Mouse (Mus musculus): ENCODE data around the gene Crybb3.
"Not testable (repeated sequence)": the region's sequence is repeated elsewhere in the genome, so short reads cannot be mapped to it uniquely, and the experiment has no call there.

Gene Crybb3

DNA sequence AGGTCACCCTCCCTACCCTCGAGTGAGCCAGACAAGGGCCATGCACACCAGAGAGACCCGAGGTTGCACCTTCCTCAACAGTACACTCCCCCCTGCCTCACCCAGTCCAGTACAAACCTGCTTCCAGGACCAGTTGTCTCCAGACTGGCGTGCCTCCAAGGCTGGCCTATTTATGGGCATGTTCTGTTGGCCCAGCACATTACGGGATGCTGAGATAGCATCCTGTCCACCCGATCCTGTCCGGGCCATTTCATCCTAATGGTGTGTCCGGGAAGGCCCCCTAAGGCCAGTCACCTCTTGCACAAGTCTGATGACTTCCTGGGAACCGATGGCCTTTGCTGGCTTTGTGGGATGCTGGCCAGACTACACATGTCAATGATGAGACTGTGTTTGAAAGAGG lies at the start of gene Crybb3:
TSS of gene Crybb3 (minus strand) at position 146 of the 400 bp plus-strand sequence.
- no peak for DNase-seq (ENCODE audit: low spot score in 2 of 2)

DNA sequence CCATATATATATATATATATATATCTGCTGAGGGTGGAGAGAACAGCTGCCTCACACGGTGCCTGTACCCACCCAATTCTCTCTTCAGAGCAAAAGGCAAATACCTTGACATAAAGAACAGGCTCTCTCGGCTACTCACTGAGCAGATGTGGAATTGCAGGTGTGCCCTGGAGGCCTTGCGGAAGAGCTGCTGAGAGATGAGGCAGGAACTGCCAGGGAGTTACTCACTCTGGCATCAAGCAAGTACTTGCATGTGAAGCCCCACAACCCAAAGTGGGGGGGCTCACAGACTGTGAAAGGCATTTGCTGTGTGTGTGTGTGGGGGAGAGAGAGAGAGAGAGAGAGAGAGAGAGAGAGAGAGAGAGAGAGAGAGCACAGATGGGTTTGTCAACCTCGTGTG lies 47.0 kb upstream of the Crybb3 start:
- no peak for DNase-seq (ENCODE audit: low spot score in 2 of 2)

DNA sequence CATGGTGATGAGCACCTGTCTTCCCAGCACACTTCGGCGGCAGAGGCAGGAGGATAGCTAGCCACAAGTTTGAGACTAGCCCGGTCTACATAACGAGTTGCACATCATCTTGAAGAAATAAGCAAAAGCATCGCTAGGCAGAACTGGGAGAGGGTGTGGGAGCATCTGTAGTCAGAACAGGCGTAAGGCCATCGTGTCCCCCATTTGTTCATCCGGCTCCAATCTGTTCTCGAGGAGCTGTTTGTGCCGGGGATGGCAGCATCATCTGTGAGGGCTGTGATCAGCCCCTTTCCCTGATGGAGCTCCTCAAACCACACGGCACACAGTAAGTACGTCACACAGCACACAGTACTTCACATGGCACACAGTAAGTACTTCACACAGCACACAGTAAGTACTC lies 45.1 kb upstream of the Crybb3 start:
- DNase-seq (ENCODE audit: low spot score in 2 of 2): no peak

DNA sequence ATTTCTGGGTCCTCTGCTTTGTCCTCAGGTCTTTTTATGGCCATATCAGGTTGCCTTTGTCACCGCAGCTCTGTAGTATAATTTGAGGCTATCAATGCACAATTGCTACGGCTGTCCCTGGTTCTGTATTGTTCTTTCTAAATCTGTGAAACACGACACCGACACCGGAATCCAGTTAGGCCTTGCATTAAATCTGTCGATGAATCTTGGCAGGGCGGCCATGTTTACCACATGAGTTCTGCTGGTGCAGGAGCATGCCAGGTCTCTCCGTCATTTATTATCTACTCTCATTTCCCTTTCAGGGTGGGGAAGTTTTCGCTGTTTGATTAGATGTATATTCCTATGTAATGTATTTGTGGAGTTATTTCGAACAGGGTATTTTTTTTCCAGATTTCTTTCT lies 42.3 kb upstream of the Crybb3 start:
- no peak for DNase-seq (ENCODE audit: low spot score in 2 of 2)

DNA sequence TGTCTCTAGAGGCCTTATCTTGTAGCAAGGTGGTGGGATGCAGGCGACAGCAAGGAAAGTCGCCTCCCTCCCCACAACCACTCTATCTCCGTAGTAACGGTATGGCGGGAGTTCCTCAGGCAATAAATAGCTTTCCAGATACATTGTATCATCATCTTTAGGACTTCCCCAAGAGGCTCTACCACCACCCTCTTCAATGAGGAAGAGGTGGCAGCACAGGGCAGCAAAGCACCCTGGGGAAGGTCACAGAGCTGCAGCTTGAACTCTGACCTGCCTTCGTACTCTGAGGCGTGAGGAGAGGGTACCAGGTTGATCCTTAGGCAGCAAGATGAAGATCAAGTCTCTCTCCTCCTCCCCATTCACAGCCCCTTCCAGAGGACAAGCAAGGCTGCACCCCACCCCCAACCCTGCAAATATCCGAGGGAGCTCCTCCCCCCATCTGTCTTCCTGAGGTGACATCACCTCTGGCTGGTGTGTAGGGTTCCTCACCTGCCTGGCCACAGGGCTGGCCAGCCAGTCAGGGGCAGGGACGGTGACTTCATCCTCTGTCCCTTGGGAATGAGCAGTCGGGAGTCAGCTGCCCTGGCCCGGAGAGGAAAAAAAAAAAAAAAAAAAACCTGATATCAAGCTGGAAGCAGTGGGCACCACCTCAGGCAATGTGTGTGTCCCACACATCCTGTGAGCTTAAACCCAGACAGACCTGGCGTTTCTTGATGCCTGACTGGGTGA lies 41.1 kb upstream of the Crybb3 start:
- DNase-seq (ENCODE audit: low spot score in 2 of 2): no peak

DNA sequence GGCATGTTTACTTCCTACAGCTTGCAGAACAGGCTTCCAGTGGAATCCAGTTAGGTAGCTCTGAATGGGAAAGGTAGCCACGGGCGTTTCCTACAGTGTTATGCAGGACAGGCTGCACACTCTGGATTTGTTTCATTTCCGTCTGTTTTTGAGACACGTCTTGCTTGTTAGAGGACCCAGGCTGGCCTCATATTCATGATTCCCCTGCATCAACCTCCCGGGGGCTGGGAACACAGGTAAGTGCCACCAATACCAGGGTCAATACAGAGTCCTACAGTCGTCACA lies 40.1 kb upstream of the Crybb3 start:
- no peak for DNase-seq (ENCODE audit: low spot score in 2 of 2)

DNA sequence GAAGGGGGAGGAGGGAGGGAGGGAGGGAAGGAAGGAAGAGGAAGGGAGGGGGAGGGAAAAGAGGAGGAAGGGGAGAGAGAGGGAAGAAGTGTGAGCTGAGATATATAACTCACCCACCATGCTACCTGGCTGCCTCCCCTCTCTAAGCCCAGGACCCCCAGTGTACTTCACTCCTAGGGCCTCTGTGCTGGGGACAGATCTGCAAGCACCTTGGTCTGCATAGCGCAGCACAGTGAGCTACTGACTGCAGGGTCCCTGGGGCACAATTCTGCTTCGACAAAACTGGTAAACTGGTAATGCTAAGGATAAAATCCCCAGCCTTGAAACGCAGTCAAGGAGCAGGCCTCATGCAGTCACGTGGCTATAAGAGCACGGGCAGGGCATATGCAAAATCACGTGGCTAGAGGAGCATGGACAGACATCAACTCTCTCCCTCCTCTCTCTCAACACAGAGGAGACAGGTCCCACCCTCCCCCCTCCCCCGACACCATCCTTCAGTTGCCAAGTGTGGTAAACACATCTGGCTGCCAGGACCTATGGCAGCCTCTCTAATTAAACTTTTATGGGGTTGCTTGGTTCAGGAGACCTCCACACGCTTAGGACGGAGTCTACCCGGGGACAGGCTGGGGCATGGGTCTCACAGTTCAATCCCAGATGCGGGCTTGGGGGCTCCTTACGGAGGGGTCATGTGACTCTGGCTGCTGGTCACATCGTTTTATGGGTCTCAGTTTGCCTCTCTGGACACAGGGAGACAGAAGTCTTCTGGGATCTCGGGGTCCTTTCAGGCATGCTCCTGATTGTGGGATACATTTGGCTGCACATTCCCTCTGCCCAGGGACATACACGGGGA lies 39.6 kb upstream of the Crybb3 start:
- DNase-seq (ENCODE audit: low spot score in 2 of 2): no peak

DNA sequence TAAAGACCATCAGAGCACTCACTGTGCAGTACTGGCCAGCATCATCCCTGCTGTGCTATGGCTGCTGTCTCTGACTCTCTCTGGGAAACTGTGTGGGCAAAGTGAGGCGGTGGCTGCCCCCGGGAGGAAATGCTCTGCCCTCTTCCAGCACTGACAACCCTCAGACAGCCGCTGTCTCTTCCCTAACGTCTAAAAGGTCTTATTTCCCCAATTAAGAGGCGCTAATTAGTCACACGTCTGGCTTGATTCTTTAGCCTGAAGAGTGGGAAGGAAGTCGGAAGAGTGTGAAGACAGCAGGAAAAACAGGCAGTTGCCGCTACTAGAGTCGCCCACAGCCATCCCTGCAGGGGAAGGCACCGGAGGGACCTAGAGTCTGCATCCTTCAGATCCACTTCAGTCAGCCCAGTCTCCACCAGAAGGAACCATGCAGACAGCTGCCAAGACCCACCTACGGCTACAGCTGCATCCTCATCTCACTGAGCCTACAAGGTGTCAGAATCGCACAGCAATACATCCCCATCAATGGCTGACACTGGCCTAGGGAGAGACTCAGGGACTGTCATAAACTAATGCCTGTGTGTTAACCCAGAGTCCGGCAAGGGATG lies 38.6 kb upstream of the Crybb3 start:
- DNase-seq (ENCODE audit: low spot score in 2 of 2): no peak

DNA sequence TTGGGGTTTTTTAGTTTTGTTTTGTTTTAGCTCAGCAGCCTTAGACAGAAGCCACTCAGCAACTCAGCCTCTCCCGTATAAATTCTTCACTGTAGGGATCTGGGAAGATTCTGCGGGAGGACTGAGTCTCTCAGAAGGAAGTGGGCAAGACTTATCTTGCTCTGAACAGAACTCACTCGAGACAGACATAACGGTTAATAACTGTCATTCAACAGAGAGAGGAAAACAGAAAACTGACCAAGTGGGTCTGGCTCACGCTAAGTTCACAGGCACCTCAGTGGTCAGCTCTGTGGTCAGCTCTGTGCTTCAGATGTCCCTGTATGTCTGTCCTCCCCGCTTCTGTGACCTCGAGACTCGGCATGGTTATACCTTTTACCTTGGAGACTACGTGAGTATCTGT lies 37.9 kb upstream of the Crybb3 start:
- DNase-seq (ENCODE audit: low spot score in 2 of 2): no peak

DNA sequence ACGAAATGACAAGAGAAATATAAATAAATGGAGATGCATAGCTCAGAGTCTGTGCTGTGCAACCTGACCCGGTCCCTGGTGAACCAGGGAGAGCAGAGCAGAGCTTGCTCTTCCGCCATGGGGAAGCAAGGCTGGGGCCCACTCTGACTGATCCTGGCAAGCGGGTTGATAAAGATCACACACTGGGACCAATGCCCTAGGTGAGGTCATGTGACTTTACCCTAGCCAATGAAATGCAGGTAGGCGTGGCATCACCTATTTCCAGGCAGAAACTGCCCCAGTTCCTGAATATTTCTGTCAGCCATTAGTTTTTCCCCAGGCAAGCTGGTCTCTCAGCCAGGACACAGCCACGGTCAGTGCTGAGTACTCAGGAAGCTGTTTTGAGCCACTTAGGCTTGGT lies 37.3 kb upstream of the Crybb3 start:
- DNase-seq (ENCODE audit: low spot score in 2 of 2): no peak

DNA sequence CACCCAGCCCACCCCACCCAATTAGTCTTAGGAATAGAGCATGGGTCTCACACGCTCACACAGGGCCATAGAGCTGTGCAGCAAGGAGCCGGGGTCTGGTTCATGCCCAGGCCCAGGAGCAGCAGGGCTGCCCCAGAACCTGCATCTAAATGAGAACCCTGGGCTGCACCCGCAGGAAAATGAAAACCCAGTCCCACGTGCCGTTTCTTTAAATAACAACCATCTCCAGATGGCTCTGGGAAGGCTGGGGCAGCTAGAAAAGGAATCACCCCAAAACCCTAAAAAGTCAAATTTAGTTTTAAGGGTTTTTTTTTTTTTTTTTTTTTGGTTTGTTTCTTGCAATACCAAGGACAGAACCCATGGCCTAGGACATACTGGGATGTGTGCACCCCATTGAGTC lies 36.0 kb upstream of the Crybb3 start:
- no peak for DNase-seq (ENCODE audit: low spot score in 2 of 2)

DNA sequence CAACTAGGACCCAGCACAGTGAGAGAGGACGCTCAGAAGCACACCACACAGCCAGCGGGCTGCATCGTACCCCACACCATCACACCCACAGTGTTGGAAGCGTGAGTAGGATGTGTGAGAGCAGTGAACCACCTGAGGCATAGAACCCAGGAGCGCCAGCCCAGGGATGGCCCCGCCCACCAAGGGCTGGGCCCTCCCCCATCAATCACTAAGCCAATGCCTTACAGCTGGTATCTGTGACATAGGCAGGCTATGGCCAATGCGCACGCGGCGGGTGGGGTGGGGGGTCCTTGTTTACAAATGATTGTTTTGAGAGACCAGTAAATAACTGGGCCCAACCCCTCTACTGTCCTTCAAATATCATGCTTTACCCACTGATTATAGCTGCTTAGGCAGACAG lies 34.5 kb upstream of the Crybb3 start:
- no peak for DNase-seq (ENCODE audit: low spot score in 2 of 2)

DNA sequence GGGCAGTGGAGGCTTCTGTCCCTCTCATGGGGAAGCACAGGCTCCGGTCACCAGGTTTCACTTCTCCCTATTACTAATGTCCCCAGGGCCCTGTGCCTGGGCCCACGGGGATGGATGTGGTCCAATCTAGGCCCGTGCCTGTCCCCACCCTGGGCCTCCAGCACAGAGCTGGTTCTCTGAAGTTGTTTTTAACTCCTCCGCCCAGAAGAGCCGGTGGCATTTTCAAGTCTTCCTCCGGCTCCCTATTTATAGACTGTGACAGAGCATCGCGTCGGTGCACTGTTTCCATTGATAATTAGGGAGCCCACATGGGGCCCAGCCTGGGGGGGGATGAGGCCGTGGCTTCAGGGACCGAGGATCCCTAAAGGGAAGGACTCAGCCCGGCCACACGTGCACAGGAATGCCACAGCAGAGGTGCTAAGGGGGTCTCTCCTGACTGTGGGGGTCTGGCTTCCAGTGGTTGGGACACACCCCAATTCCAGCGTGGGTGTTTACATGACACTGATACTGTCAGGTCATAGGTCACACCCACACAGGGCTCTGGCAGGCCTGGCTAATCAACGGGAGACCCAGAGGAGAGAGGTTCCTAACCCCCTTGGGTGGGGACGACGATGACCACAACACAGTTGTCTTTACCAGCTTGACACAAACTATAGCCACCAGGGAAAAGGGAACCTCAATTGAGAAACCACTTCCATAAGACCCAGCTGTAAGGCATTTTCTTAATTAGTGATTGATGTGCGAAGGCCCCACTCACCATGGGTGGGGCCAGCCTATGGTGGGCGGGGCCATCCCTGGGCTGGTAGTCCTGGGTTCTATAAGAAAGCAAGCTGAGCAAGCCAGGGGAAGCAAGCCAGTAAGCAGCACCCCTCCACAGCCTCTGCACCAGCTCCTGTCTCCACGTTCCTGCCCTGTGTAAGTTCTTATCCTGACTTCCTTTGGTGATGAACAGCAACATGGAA lies 33.2 kb upstream of the Crybb3 start:
- DNase-seq (ENCODE audit: low spot score in 2 of 2): no peak

DNA sequence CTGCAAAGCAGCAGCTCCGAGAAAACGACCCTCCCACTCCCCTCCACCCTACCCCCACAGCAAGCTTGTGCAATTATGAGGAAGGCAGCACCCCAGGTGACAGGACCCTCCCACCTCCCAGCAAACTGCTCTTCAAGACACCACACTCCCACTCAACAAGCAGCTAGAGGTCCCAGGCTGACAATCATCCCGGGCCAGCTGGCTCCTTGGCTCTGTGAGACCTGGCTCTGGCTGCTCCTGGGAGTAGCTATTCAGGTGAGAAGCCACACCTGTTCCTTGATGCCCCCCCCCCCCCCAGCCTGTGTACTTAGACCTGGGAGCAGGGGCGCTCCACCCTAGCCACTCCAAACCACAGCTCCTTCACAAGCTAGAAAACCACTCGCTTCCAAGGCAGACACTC lies 31.7 kb upstream of the Crybb3 start:
- no peak for DNase-seq (ENCODE audit: low spot score in 2 of 2)

DNA sequence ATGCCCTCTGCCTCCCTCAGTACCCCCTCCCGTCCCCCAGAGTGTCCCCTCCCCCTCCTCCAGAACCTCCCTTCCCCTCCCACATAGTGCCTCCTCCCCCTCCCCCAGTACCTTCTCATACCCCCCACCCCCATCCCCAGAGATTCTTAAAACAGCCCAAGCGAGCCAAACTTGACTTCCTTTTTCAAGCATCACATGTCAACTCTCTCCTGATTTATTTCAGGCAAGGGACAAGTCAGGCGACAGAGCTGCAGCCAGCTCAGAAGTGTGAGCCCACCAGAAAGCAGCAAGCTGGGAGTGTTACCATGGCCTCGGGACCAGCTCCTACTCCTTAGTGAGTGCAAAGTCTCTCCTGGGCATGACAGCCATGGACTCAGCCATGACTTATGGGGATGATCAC lies 30.0 kb upstream of the Crybb3 start:
- DNase-seq (ENCODE audit: low spot score in 2 of 2): no peak

DNA sequence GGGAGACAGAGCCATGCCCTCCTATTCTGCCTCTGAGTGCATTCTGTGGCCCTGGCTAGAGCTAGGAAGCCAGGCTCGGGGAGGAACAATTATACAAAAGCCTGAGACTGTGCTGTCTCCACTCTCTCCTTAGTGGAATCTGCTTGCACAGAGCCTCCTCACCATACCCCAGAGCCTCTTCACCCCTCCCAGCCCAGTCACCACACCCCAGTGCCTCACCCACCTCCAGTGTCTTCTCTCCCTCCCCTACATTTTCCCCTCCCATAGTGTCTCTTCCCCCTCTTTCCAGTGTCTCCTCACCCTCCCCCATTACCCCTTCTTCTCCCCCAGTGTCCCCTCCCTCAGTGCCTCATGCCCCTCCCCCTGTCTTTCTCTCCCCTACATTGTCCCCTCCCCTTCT lies 29.5 kb upstream of the Crybb3 start:
- no peak for DNase-seq (ENCODE audit: low spot score in 2 of 2)

DNA sequence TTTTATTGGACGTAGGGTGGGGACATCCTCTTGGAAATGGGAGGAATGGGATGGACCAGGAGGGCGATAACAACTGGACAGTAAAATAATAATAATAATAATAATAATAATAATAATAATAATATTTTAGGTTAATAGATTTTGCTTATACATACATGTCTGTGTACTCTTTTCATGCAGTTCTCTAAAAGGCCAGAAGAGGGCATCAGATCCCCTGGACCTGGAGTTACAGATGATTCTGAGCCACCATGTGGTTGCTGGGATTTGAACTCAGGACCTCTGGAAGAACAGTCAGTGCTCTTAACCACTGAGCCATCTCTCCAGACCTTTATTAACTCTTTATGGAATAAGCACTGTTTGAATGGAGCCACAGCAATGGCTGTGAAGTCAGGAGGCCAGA lies 28.3 kb upstream of the Crybb3 start:
- DNase-seq (ENCODE audit: low spot score in 2 of 2): not testable (repeated sequence)

DNA sequence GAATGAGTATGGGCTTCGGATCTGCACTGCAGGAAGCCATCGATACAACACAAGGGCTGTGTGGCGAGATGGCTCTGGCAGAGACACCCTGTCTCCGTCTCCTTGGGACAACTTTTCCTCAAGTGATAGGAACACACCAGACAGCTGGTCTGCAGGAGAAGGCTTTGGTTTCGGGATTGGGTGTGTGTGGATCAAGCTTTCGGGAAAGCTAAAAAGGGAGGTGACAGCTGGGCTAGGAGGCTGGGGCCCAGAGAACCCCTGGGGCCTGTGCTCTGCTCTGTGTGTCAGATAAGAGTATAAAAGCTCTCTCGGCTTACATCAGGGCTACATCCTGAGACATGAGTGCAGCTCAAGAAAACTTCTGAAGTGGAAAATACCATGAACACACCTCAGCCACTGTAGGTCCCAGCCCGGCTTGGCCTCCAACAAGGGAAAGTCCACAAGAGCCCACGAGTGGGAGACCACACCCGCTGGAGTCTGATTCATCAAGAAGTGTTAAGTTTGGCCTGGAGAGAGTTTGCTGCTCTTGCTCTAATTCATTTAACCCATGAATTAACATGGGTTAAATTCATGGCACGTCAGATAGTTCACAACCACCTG lies 26.9 kb upstream of the Crybb3 start:
- no peak for DNase-seq (ENCODE audit: low spot score in 2 of 2)

DNA sequence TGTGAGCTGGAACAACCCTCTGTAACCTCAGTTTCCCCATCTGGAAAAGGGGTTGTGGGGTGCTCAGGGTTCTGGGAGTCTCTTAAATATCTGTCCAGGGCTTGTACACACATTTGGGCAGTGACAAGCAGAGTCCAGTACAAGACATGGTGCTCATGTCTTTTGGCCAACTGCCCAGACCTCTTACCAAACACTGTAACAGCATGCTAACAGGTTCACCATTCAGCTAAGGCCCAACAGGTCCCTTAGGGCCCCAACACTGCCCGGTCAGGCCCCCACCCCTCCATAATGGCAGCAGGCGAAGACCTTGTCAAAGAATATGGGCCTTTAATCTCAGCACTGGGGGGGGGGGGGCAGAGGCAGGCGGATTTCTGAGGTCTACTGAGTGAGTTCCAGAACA lies 26.3 kb upstream of the Crybb3 start:
- no peak for DNase-seq (ENCODE audit: low spot score in 2 of 2)

DNA sequence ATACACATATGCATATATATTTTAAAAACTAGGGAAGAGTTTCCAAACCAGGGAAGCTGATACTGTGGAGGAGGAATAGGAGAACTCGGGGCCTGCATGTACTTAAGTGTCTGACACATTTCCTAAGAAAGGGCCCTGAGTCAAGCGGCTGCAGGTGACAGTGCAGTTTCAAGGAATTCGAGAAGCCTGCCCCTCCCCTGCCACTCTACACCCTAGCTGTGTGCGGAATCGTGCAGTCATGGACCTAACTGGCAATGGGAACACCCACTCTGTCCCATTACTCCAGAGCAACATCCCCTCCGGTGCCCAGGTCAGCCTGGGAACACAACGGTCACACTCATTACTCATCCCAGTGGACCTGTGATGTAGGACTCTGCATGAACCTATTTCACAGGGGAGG lies 25.2 kb upstream of the Crybb3 start:
- DNase-seq (ENCODE audit: low spot score in 2 of 2): no peak

DNA sequence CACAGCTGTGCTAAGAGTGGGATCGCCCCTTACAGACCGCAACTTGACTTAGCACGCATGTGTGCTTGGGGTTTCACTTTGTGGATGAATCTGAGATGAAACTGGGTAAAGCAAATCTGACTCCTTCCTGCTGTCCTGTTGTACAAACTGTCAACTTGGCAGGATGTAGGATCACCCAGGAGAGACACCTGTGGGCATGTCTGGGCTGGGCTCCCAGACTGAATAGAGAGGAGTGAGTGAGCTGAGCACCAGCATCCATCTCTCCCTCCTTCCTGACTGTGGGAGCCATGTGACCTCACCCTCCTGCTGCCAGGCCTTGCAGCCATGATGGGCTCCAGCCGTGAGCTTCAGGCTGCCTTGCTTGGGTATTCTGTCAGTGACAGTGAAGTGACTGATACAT lies 24.1 kb upstream of the Crybb3 start:
- no peak for DNase-seq (ENCODE audit: low spot score in 2 of 2)

DNA sequence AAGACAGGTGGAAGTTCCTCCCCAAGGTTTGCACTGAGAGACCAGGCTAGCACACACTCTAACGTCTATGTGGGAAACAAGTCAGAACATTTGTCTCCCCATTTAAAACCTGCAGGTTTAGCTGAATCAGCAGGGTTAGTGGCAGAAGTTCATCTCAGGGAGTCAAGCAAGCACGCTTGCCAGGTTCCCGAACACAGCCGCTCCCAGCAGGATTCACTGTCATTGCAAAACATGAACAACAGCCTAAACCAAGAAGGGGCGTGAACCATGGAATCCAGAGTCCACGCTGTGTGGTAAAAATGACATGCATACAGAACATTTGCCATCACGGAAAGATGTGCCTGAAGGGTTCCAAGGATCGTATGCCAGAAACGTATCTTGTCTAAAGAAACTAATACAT lies 23.7 kb upstream of the Crybb3 start:
- DNase-seq (ENCODE audit: low spot score in 2 of 2): no peak

All from spleen, postnatal 14 days (tissue).